Mouse (Mus musculus) kidney, postnatal 36 days (tissue): ENCODE measurements around the gene S1pr4.
A peak's percentile ranks its signal among the peaks of the same experiment; 100 is the strongest.

Experiments
- DNase-seq, 2 experiments: peaks; one replicate each; pipeline ENCODE4 v3.0.0; 2021 to 2022; ENCODE audit warnings: mixed read lengths in 2 of 2

S1pr4 gene

GRCm38 (mm10) chr10:81500032-81500431 lies at the start of gene S1pr4:
TSS of gene S1pr4 (minus strand) at chr10:81500132.
- no peak for DNase-seq

GRCm38 (mm10) chr10:81548944-81549343 lies 49.0 kb upstream of the S1pr4 start:
- no peak for DNase-seq

DNA sequence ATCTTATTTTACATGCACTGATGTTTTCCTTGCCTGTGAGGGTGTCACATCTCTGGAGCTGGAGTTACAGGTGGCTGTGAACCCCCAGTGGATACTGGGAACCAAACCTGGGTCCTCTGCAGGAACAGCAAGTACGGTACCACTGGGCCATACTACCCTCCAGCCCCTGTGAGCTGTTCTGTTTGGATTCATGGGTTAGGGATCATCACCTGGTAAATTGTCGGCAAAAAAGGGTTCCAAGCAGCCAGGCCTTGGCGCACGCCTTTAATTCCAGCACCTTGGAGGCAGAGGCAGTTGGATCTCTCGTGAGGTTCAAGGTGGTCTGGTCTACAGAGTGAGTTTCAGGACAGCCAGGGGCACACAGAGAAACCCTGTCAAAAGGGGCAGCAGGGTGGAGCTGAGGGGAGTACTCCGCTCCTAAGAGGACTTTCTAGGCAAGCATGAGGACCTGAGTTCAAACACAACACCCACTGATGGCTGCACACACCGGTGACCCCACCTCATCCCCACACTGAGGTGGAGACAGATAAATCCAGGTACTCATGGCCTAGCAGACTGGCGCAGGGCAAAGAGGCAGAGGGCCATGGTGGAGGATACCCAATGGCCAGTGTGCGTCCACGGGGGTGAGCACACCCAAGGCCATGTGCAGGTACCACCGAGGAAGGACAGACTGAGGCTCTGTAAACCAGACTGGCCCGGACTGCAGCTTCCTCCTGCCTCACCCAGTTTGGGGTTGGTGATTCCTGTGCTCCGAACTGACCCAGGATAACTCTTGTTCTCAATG lies 47.0 kb upstream of the S1pr4 start:
- DNase-seq: no peak

DNA sequence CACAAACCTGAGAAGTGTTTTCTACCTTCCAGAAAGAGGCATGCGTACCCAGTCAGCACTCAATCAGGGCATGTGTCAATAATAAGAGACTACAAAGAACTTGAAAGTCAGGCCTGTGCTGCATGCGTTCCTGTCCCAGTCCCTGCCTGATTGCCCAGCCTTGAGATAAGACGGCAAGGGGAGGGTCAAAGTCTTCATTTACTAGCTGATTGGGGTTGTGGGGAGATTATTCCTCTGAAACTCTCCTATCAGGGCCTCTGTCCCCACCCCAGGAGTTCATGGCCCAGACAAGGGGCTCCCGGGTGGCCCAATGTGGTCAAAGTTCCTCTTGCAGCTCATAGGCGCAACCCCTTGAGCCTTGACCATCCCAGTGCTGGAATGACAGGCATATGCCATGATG lies 46.4 kb upstream of the S1pr4 start:
- no peak for DNase-seq

DNA sequence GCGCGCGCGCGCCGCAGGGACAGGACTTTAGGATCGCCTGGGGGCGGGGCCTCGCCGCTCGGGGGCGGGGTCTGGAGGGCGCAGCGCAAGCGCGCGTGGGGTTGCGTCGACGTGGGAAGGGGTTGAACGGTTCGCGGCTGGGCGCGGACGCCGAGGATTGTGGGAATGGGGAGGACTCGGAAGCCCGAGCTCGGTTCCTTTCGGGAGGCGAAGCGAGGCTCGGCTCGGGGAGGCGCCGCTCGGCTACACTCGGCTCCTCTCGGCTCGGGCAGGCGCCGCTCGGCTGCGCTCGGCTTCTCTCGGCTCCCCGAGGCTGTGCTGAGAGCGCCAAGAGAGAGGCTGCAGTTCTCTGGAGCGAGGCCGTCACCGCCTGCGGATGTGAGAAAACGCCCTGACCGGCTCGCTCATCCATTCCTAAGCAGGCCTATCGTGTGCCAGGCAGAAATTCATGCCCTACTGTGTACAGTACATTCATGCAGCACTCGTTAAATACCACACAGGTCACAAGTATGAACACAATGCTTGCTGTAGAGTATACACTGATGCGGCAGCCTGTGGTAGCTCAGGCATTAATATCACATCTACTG lies 45.3 kb upstream of the S1pr4 start, which contains the start of gene Gna11:
Gene Gna11 (minus strand): TSS at position 30 of the 587 bp plus-strand sequence.
- peak; percentile 99 to 100 for DNase-seq

- DNase-seq: peak in 1 of 2 experiments; percentile 43
These were observed 44.6 kb upstream of the S1pr4 start for GRCm38 (mm10) chr10:81544296-81545160.

DNA sequence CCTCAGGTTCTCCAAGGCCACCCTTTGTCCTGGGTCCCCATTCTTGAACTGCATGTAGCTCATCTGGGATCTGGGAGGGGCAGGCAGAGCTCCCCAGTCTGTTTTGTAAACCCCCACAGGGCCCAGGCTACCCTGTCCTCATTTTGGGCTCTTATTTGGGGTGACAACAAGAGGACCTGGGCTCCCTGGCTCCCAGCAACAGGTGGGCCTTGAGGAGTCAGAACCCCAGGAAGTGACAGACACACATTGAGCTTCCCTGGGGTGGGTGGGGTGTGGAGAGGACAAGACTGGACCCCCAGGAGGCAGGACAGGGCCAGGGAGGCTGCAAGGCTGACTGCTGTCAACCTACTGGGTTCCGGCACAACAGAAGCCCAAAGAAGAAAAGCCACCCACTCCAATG lies 43.7 kb upstream of the S1pr4 start:
- no peak for DNase-seq

DNA sequence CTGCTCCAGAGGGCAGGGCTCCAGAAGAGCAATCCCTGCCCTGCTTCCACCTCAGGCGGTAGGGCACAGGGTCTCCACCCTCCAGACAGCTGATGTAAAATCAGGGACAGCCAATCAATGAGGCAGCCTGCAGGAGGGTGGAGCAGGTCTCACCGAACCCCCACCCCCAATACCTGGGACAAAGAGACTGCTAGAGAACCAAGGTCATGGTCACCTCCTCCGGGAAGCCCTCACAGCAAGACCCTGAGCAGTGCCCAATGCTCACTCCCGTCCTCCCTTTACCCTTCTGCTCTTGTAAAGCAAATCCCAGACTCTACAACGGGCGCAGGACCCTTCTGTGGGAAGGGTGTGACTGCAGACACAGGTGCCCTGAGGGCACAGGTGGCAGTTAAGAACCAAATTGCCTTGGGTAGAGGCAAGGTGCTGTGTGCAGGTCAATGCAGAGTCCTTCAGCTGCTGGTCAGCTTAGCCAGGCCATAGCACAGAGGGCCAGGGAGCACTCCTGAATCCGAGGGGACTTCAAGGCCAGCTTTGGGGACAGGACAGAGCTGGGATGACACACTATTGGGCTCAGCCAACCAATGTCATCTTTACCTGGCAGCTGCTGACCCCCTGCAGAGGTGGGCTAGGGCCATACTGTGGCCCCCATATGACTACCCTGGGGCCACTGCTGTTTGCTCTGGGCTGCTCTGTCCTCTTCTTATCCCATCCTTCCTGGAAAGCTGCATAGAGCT lies 43.0 kb upstream of the S1pr4 start:
- DNase-seq: no peak

DNA sequence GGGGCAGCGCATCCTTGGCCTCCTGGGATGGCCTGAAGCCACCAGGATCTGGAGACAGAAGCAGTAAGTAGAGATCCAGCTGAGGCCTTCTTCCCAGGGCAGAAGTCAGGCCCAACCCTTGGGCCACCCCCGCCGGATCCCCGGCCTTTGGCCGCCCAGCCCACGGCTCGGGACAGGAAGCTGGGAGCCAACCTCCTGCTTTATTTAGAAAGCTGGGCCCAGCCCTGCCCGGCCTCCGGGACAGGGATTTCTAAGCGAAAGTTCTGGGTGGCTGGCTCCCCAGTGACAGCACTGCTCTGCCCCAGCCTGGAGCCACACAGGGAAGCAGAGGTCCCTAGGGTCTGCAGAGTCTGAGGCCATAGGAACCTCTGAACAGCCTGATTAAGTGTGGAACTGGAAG lies 41.9 kb upstream of the S1pr4 start:
- DNase-seq: peak; percentile 80 to 84

DNA sequence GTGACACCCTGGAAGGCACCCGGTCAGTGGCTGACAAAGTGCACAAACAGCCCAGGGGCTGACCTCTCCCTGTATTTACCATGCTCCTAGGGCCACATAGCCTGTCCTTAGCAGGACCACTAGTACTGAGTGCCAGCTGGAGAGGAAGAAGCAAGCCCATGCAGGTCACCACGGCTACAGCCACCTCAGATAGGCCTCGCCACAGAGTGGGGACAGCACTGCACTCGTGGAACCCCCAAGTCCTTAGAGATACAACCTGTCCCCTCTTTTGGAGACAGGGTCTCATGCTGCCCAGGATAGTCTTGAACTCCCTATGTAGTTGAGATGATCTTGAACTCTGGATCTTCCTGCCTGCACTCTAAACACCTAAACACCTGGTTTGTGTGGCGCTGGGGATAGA lies 41.4 kb upstream of the S1pr4 start:
- DNase-seq: no peak

- DNase-seq: no peak
These were observed 38.6 kb upstream of the S1pr4 start for GRCm38 (mm10) chr10:81538321-81539048.

- no peak for DNase-seq
These were observed 37.5 kb upstream of the S1pr4 start for GRCm38 (mm10) chr10:81537429-81537828.

DNA sequence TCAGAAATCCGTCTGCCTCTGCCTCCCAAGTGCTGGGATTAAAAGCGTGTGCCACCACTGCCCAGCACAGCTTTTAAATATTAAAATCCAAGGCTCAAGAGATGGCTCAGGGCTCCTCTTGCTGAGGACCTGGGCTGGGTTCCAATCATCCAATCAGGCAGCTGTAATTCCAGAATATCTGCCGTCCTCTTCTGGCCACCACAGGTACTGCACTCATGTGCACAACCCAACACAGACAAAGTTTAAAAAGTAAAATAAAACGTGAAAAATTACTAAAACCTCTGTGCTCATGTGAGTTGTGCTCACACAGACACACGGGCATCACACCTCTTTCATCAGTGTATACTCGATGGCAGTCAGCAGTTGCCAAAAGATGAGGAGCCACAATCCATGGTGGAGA lies 36.8 kb upstream of the S1pr4 start:
- DNase-seq: peak in 1 of 2 experiments; percentile 57

- DNase-seq: no peak
These were observed 34.9 kb upstream of the S1pr4 start for GRCm38 (mm10) chr10:81534826-81535225.

GRCm38 (mm10) chr10:81526779-81527178 lies 26.8 kb upstream of the S1pr4 start:
- DNase-seq: peak; percentile 78 to 94

GRCm38 (mm10) chr10:81525017-81525694 lies 25.2 kb upstream of the S1pr4 start:
- DNase-seq: no peak

GRCm38 (mm10) chr10:81524051-81524605 lies 24.2 kb upstream of the S1pr4 start, which contains the start of gene Gna15:
TSS of gene Gna15 (minus strand) at chr10:81524225.
- no peak for DNase-seq

DNA sequence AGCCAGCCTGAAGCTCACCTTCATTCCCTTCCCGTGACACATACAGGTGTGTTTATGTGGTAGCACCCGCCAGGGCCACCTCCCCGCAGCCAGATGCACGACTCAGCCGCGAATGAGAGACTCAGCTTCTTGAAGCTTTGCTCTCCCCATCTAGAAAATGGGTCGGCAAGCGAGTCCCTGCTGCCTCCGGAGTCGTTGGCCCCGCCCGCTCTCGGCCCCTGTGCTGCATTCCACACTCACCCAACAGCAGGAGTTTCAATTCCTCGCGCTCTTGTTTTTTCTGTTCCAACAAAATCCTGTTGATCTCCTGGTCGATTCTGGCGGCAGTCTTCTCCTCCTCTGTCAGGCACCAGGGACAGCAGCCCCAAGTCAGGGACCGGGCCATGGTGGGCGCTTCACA lies 23.6 kb upstream of the S1pr4 start:
- no peak for DNase-seq

GRCm38 (mm10) chr10:81523142-81523541 lies 23.2 kb upstream of the S1pr4 start:
- no peak for DNase-seq

GRCm38 (mm10) chr10:81519978-81520365 lies 20.0 kb upstream of the S1pr4 start:
- DNase-seq: no peak
